Mouse (Mus musculus) cerebellum, adult 2 months (tissue): ENCODE data around the gene Pcolce.

Source experiments
- CTCF ChIP-seq: fragments of 200-500 bp; IDR thresholded peaks from 2 replicates; pipeline ENCODE4 v1.5.1; 2011; ENCODE audit warnings: low read depth, mild to moderate bottlenecking, control low read depth, low read length, moderate library complexity, borderline replicate concordance; ENCODE audit not compliant: insufficient read depth
- POLR2A ChIP-seq: fragments of 200-500 bp; IDR thresholded peaks from 2 replicates; pipeline ENCODE4 v1.6.1; 2011; ENCODE audit warnings: low read length, control low read depth, borderline replicate concordance; ENCODE audit not compliant: insufficient read depth

GRCm38 (mm10) chr5:137645652-137646091 is 32.1 kb upstream of the Pcolce start, which contains the start of gene Irs3:
- TF ChIP-seq CTCF (no peak), POLR2A (no peak)
